Mouse (Mus musculus) WW6 (cell line): ENCODE data around the gene Cfap221.

Experiments used
- DNase-seq: peaks from one replicate; pipeline ENCODE4 v3.0.0-alpha.2; 2013; ENCODE audit warnings: low read depth, low spot score

The Cfap221 gene

GRCm38 (mm10) chr1:119996798-119997581 is at the start of gene Cfap221:
TSS of gene Cfap221 (minus strand) at chr1:119997234.
- DNase-seq, result peak; percentile 61

DNA sequence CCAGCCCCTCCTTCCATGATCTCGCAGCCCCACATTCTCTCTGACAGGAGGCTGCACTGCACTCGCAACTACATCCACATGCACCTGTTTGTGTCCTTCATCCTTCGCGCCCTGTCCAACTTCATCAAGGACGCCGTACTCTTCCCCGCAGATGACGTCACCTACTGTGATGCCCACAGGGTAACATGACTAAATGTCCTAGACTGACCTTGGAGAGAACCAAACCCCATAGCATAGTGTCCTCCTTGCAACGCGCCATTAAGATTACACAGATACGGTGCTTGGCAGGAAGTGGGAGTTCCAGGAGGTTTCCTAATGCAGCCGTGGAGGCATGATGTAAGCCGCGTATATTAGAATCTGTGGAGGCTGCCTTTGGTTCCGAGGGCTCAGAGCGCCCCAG is 47.5 kb upstream of the Cfap221 start:
- no peak for DNase-seq

DNA sequence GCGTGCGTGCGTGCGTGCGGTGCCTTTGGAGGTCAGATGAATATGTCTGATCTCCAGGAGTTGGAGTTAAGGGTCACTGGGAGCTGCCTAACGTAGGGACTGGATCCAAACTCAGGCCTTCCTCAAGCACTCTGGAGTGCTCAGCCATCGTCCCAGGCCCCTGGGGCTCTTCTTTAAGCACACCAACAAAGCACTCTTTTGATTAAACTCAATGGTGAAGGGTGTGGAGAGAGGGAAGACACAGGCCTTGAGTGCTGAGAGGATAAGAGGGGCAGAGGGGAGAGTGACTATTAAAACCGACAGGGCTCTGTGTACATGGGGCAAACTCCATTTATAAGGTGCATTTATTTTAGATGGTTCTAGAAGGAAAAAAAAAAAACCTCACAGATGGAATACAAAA is 45.4 kb upstream of the Cfap221 start:
- DNase-seq, result peak; percentile 5

- no peak for DNase-seq
These were observed 41.6 kb upstream of the Cfap221 start for GRCm38 (mm10) chr1:120038594-120038993.

- DNase-seq, result no peak
These were observed 40.1 kb upstream of the Cfap221 start for GRCm38 (mm10) chr1:120037021-120037683.

GRCm38 (mm10) chr1:120035456-120036034 is 38.5 kb upstream of the Cfap221 start:
- no peak for DNase-seq

DNA sequence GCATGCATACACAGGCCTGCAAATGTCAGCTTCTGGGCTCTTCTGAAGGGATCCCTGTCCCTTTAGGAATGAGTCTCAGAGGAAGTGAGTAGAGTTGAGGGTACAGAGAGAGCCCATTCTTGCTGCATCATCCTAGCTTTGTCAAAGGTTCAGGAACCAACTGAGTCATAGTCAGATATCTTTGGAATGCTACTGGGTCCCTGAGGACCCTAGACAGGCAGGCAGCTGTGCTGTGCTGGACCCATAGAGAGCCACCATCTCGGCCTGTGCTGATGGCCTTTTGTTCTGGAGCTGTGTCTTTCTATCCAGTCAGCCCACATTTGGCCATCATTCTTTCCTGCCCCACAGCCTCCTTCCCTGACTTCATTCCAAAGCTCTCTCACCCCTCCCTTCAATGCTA is 37.8 kb upstream of the Cfap221 start:
- DNase-seq, result no peak

DNA sequence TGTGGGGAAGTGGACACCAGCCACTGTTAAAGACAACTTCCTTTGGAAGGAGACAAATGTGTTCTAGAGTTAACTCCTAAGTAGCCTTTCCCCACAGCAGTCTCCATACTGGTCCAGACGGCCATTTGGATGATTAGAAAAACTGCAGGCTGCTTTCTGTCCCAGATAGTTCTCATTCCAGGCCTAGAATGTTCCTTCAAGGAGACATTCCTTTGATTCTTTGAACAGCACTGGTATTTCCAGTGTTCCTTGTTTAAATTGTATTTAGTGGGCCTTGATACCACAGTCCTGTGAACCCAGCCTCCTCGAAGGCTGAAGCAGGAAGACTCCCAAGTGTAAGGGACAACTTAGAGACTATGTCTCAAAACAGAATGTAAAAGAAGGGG is 36.4 kb upstream of the Cfap221 start:
- DNase-seq, result no peak

GRCm38 (mm10) chr1:120032804-120033468 is 35.9 kb upstream of the Cfap221 start:
- DNase-seq, result peak; percentile 71

GRCm38 (mm10) chr1:120030474-120030873 is 33.4 kb upstream of the Cfap221 start:
- no peak for DNase-seq

- DNase-seq, result no peak
These were observed 30.7 kb upstream of the Cfap221 start for GRCm38 (mm10) chr1:120027693-120028092.

DNA sequence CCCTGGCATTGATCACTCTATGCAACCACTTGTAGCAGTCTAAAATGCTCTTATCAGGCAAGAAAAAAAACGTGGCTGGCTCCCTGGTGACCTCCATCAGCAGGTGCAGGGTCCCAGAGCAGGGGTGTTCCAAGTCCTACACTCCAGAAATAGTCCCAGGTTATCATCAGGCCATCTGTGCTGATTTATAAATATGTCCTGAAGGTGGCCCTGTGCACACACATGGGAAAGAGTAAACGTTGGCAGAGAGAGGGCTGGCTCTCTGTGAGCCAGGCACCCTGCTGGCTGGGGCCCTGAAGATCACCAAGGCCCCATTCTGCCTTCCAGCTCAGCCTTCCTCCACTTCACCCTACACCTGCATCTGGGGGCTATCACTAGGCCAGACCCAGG is 28.0 kb upstream of the Cfap221 start:
- no peak for DNase-seq

DNA sequence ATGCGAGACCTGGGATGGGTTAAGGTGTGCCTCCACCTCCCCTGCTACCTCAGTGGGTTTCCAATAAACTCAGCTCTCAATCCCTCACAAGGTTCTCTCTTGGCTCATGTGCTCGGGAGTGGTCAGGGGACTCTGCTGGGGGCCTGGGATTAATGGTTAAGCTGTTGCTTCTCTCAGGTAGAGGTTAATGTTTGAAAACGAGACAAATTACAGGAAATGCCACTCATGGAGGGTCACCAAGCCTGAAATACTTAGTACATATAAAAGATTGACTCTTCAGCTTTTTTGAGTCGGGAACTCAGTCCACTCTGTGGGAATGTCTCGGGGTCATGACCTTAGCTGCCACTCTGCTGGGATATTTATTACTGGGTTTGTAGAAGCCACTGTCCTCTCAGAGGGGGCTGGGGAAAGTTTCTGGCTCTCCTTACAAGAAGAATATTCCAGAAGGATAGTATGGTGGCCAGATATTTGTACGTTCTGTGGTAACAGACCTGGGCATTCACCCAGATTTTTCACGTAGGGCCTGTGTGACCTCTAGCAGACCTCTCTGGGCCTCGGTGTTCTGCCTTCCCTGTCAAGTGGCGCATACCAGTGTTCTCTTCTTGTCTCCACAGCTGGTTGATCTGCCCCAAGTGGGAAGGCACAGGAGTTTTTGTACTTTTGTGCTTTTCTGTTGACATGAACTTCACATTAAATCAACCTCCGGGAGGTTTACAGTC is 27.5 kb upstream of the Cfap221 start:
- DNase-seq, result no peak

- no peak for DNase-seq
These were observed 24.9 kb upstream of the Cfap221 start for GRCm38 (mm10) chr1:120021951-120022350.

GRCm38 (mm10) chr1:120020322-120020897 is 23.4 kb upstream of the Cfap221 start:
- DNase-seq, result no peak

DNA sequence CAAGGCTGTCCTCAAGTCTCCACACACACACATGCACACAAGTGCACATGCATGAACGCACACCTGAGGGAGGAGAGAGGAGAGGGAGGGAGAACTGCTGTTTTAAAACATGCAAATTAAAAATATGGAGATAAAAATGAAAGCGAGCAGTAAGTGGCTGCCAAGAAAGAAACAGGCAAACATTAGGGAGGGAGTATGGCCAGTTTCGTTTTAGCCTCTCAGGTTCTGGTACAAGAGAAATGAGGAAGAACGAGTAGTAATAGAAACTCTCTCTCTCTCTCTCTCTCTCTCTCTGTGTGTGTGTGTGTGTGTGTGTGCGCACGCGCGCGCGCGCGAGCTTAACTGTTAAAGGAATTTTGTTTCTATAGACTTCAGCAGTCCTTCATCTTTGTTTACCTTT is 22.4 kb upstream of the Cfap221 start:
- no peak for DNase-seq

DNA sequence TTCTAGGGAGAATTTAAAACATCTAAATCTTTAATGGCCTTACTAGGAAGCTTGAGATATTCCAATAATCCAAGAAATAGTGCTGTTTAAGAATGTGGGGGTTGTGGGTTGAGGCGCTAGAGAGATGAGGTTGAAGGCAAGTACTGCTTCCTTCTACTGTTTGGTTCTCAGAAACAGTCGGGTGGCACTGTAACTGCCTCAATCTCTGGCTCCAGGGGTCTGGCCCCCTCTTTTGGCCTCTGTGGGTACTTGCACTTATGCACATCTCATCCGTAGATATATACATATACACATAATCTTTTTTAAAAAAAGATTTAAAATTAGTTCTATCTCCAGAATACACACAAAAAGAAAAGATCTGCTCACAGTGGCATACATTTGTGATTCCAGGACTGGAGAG is 21.9 kb upstream of the Cfap221 start:
- DNase-seq, result no peak

DNA sequence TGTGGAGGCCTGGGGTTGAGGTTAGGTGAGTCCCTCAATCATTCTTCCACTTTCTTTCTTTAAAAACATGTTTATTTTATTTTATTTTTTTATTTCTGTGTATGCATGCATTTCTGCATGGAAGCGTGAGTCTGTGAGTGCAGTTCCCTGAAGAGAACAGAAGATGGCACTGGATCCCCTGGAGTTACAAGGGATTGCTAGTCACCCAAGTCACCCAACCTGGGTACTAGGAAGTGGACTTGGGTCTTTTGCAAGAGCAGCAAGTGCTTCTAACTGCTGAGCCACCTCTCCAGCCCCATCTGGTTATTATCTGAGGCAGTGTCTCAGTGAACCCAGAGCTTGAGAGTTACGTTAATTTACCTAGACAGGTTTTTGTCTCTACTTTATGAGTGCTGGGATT is 19.2 kb upstream of the Cfap221 start:
- no peak for DNase-seq

DNA sequence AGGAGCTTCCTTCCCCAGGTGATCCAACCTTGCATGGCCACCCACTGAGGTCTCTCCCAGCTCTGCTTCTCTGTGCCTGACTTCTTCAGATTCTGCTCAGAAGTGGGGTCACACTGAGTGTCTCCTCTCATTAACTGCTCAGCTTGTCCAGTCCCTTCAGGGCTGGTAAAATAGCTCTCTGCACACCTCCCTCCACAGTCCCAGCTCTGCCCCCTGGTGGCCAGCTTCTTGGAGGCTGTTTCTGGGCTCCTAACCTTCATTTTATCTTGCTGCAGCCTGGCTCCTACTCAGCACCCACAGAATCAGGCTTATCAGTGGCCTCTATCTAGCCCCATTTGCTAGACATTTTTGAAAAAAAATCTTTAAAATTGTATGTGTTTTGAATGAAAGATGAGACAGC is 16.1 kb upstream of the Cfap221 start:
- peak; percentile 29 for DNase-seq

- DNase-seq, result no peak
These were observed 15.6 kb upstream of the Cfap221 start for GRCm38 (mm10) chr1:120012638-120013037.

- no peak for DNase-seq
These were observed 11.0 kb upstream of the Cfap221 start for GRCm38 (mm10) chr1:120007851-120008588.
